Mouse (Mus musculus) retina, postnatal 1 day (tissue): ENCODE data around the gene Sik3.
A peak's percentile ranks its signal among the peaks of the same experiment; 100 is the strongest.

Experiments used
- DNase-seq: peaks from one replicate; pipeline ENCODE4 v3.0.0-alpha.2; 2012

Gene Sik3

DNA sequence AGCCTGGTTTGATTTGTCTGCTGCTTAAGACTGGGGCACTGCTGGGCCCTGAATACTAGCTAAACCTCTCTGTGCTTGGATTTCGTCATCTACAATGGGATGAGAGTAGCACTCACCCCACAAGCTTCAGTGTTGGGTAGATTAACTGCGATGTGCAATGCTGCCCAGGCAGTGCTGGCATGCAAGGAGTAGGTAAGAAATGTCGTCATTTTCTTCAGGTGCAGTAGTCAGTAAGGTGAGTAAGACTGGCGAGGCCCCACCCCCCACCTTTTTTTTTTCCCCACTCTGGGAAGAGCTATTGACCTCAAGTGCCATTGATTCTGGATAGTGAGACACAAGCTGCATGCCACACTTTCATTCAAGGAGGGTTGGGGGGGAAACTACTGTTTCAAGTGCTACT is 3.8 kb downstream of the Sik3 start:
- DNase-seq, result no peak

DNA sequence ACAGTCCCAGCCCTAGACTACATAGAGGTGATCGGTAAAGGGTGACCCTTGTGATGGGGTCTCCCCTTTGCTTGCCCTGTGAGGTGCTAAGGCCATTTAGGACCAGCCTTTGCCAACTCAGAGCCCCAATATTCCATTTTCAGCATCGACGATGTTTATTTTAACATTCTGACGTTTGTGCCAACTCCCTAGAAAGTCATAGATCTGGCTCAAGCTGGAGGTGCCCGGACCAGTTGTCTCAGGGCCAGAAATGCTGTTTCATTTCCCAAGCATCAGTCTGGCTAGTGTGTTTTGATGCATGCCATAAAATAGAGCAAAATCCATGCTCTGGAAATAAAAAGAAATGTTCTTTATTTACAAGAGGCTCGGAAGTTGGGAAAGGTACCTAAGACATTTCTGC is 5.7 kb downstream of the Sik3 start:
- DNase-seq, result no peak

DNA sequence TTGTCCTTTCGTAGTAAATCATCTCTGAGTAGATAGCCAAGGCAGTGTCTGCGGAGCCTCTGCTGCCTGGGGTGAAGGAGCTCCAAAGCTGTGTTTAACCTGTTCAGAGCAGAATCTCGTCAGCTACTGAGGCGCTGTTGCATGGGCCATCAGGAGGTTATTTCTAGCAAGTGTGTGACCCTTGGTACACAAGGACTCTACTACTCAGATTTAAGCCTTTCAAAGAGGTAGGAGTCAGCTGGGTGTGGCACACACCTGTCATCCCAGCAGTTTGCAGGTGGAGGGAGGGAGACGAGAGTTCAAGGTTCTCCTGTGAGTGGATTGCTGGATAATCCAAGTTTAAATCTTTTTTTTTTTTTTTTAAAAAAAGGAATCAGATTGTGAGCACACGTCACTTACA is 7.4 kb downstream of the Sik3 start:
- no peak for DNase-seq

DNA sequence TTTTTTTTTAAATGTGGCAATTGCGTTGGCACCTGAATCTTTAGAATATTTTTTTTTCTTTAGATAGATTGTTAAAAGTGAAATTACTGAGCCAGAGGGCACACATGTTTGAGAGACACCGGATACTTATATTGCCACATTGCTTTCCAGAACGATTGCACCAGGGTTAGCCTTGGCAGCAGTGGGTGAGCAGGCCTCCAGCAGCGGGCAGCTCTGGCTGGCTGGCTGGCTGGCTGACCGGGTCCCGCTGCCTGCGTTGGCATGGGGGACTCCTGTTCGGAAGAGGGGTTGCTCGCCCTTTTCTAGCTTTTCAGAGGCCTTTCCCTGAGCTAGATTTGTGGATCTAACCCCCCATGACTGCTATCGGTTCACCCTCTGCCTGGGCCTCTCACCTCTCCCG is 11.0 kb downstream of the Sik3 start:
- DNase-seq, result no peak

DNA sequence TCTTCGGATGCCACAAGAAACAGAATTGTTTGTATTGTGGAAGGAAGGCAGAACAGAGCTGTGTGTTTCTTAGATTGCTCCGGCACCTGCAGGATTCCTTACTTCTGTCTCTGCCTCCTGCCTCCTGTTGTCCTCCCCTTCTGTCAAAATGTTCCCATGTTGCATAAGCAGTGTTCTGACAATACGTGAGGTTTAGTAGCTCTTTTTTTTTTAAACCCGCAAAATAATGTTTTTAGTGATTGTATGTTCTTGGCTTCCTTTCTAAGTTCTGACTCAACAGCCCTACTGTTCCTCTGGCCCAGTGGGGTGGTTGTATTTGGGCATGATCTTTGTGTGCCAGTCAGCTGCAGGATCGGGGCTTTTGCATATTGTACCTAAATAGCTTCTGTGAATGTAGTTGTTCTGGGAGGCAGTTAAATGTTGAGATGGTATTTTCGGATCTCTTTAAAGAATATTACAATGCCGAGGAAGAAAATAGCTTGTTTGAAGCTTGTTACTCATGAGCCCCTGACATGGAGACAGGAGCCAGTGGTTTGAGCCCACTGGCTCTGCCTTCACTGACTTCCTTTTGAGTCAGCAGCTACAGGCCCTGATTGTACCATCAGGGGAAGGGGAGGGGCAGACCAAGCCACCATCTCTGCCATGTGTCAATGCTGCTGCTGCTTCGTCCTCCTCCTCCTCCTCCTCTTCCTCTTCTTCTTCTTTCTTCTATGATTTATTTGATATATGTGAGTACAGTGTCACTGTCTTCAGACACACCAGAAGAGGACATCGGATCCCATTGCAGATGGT is 13.6 kb downstream of the Sik3 start:
- no peak for DNase-seq

DNA sequence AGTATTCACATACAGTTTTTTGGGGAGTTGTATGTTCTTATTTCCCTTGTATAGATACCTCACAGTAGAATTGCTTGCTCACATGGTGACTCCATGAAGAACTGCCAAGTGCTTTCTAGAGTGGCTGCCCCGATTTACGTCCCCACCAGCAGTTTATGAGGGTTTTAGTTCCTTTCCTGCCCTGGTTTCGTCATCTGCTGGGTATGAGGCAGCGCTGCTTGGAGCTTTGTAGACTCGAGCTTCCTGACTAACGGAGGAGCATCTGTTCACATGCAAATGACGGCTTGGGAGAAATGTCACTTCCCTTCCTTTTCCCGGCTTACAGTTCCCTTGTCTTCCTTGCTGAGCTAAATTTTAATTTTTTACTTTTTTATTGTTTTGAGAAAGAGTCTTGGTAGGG is 15.4 kb downstream of the Sik3 start:
- no peak for DNase-seq

DNA sequence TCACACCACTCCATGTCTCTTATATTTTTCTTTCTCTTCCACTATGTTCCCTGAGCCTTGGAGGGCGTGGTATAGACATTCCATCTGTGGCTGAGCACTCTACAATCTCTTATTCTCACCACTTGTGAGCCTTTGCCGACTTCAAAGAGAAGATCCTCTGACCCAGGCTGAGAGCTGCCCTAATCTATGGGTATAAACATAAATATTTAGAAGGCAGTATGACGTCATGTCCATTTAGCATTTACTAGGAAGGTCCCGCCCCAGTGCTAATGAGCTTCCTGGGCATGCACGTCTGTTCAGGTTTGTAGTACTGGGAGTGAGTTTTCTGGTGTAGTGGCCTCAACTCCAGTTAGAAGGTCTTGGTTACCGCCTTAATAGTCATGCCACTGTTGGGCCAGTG is 16.9 kb downstream of the Sik3 start:
- DNase-seq, result no peak

DNA sequence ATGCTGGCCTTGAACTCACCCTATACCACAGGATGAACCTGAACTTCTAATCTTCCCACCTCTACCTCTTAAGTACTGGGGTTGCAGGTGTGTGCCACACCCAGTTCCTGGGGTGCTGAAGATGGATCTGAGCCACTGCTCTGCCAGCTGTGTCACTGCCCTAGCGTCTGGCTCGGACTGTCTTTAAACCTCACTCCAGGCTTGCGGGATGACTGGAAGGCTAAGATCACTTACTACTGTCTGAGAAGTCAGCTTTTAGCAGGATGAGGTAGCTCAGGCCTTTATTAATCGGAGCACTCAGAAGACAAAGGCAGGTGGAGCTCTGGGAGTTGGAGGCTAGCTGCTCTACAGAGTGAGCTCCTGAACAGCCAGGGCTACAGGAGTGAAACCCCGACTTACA is 17.6 kb downstream of the Sik3 start:
- no peak for DNase-seq

DNA sequence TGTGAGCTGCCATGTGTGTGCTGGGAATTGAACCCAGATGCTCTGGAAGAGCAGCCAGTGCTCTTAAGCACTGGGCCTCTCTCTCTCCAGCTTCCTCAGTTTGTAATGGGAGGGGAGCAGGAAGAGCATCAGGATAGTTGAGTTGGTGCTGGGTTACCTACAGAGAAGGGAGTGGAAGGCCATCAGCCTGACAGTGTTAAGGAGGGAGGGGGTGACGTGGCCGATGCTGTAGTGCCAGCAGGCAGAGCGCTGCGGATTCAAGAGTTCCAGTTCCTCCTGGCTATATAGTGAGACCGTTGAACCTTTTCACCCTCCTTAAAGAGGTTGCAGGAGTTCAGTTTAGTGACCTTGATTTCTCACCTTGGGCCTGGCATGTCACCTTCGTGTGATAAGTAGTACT is 18.3 kb downstream of the Sik3 start:
- no peak for DNase-seq

DNA sequence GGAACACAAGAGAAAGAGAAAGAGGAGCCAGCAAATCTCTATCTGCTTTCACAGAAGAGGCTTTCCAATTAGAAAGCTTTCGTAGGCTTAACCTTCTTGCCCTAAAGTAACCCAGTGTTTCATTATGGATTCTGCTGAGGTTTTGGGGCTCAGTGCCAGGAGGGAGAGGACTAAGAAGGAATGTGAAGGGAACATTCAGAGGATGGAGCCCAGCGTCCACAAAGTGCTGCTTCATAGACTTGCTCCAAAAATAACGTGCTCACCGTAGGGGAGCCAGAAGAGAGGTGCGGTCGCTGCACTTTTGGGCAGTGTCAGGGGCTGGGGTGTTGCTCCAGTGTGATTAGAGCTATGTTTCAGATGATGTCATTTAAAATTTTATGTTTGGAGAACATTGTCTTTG is 19.6 kb downstream of the Sik3 start:
- no peak for DNase-seq

DNA sequence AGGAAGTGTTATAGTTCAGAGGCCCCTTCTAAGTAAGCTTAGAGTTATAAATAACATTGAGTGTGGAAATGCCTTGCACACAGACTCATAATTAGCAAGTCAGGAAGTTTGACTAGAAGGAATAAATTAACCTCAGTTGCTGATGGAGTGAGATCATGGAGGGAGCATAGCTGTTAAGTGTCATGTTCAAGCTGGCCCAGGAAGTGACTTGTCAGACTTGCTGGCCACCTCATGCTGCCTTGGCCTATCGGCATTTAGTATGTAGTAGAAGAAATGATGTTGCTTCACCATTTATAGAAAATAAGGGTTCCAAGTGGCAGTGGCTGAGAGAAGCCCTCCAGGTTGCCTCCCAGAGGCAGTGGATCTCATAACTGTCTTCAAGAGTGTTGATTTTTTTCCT is 20.4 kb downstream of the Sik3 start:
- DNase-seq, result no peak

DNA sequence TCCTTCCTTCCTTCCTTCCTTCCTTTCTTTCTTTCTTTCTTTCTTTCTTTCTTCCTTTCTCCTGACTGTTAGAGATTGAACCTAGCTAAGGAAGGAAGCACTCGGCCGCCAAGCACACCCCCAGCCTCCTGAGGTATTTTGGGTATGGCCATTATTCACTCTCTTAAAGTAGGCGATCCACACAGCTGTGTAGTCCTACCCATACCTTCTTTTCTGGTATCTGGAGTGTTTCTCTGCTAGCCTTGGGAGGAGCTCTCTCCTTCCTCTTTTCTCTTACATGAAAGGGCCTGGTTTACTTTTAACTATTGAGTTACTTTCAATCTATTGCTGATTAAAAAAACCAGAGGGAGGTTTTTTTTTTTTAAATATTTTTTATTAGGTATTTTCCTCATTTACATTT is 21.2 kb downstream of the Sik3 start:
- no peak for DNase-seq

DNA sequence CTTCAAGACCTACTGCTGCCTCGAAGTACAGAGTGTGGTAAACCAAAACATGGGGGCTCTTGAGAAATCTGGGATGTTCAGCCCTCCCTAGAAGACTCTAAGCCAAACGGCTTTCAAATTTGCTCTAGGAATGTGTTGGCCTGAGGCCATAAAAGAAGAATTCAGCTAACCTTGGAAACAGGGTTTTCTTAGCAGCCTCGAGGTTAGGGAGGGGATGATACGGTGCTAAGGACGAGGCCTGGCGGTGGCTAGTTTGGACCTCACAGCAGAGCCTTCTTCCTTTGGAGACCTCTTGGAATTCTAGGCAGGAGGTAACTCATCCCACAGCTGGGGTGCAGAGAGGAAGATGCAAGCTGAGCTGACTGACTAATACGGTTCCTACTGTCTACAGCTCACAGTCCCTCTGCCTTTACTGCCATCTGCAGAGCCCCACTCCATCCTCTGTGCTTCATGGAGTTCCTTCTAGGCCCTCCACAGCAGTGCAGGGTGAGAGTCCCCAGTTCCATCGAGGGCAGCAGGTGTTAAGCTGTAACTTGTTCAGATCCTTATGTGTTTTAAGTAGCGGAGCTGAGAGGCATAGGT is 22.8 kb downstream of the Sik3 start:
- DNase-seq, result no peak

DNA sequence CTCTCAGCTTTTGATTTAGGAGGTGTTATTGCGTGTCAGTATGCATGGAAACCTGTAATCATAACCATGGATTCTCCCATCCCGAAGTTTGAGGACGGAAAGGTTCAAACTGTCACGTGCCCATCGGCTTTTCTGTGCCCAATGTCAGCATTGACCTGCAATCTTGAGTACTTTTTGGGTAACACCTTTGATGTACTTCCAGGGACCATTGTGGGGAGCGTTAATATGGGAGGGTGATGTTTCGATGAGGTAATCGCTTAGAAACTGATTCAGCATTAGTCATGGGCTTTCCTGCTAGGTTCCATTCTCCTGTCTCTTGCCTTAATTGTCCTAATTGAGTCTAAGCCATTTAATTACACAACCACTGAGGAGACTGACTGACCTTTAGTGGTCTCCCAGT is 24.3 kb downstream of the Sik3 start:
- DNase-seq, result no peak

DNA sequence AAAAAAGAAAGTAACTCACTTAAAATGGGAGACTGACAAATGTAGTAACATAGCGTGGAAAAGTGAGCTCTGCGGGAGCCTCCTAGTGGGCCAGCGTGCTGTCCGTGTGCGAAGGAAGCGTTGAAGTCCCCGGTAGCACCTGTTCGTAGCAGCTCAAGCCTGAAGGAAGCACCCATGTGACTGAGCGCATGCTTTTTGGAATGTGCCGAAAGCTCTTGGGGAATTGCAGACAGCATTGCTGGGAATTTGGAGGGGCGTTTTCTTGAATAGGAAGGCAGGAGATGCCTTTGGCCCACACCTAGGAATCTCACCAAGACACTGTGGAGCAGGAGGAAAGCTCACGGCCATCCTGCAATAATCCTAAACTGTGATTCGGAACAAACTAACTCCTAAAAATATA is 26.2 kb downstream of the Sik3 start:
- no peak for DNase-seq

DNA sequence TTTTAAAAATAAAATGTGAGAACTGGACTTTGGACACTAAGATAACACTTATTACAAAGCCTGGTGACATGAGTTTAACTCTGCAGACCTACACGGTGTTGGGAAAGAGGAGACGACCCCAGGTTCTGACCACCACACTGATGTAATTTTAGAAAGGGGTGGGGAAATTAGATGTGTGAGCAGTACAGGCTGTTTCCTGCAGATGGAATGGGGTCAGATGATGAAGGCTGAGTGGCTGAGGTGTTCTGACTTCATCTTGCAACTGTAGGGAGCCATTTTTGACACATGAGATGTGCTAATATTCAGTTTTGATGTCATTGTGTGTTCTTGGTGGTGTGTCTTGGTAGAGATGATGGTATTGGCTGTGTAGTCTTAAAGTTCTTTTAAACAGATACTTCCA is 28.6 kb downstream of the Sik3 start:
- no peak for DNase-seq

DNA sequence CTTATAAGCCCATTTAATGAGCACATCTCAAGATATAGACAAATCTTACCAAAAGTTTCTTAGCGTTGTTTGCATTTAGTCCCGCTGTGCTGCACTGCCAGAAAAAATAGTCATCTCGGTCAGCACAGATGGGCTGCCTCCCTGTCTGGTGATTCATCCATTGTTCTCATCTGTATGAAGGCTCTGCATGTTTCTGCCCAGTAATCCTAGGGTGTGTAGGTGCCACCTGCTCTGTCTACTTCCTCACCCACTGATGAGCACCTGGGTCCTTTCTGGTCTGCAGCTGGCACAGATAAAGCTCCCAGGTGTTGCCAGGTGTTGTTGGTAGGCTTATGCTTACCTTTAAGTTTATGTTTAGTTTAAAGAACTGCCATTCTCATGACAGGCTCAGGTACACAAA is 29.8 kb downstream of the Sik3 start:
- no peak for DNase-seq

DNA sequence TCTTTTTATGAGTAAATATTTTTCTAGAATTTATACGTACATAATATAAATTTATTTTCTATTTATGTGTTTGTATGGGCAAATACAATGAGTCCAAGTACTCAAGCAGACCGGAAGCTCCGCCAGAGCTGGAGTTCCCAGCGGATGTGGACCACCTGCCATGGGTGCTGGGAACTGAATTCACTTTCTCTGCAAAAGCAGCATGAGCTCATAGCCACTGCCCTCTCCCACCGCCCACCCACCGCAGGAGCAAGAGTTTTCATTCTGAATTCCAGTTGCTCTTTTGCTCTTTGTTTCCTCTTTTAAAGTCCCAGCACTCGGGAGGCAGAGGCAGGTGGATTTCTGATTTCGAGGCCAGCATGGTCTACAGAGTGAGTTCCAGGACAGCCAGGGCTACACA is 31.0 kb downstream of the Sik3 start:
- DNase-seq, result no peak

DNA sequence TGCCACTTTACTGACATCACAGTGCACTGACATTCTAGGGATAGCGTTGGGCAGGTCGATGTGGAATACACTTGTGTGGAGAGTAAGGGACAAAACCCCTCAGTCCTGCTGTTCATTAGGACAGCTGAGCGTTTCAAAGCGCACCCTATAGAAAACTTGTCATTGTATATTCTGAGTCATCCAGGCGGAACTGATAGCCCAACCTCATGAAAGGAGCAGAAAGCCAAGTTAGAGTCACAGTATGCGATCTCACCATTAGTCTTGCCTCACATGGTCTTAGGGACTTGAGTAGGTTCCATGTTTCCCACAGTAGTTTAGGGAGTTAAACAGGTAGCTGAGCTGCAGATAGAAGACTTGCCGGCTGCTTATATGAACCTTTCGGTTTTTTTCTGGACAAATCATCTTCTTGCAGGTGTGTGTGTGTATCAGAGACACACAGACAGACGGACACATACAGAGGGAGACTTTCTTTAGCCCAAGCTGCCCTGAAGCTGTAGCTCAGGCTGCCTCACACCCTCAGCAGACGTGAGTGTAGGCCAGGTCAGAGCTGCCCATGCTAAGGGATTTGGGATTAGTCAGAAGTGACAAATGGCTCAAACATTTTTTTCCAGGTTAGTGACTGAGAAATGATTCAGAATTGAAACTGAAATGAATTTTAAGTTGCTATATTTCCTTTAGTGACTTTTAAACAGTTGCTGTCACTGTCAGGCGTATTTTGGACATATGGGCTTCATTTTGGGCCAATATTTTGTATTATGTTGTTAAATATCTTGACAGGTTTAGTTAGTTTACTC is 34.3 kb downstream of the Sik3 start:
- peak; percentile 23 for DNase-seq

DNA sequence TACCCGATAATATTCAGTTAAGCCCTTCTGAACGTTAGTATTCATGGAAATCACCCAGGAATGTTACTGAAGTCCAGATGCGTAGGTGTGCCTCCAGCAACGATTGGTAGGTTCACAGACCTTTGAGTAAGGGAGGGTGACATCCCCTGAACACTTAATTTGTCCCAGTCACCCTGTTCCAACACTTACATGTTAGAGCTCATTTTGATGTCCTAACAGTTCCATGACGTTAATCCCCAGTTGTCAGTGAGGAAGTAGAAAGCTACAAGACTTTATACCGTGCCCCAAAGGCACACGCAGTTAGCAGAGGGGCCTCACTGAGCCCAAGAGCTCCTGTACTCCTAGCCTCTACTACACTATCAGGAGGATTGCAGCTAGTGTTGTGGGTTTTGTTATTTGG is 36.9 kb downstream of the Sik3 start:
- no peak for DNase-seq

DNA sequence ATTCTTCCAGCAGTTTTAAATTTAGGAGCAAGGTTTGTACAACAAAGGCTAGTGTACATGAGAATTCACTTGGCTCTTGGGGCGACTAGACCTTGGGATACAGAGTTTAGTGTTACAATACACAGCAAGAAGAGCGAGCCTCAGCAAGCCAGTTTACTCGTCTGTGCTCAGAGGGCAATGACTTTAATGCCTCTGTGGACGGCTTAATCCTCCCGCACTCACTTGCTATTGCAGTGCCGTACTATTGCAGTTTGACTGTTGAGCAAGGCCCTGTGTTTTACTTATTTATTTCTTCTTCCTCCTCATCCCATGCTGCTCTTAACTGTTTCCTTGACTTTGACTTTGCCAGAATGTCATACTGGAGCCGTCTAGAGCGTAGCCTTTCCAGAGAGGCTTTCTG is 37.6 kb downstream of the Sik3 start:
- DNase-seq, result no peak

DNA sequence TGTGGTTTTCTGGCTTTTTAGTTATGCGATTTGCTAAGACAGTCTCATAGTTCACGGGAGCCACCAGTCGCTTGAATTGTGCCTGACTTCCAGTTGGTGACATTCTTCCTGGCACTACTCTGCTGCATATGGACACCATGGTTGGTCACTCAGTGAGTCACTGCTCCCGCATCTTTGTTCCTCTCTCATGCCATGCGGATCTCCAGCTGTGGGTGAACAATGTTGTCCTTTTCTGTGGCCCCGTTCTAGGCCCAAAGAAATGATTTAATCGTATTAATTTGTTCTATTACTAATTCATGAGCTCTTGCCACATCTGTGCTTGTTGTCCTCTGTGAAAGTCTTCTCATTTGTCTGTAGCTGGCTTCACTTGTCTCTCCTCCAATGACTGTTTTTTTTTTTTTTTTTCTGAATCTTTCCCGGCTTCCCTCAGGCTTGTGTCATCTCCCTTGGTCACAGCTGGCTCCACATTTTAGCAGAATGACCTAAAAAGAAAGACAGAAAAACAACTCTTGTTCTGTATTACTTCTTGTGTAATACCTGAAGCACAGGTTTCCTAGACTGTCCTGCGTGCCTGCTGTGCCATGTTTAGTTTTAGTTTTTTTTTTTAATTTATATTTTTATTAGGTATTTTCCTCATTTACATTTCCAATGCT is 40.5 kb downstream of the Sik3 start:
- no peak for DNase-seq

DNA sequence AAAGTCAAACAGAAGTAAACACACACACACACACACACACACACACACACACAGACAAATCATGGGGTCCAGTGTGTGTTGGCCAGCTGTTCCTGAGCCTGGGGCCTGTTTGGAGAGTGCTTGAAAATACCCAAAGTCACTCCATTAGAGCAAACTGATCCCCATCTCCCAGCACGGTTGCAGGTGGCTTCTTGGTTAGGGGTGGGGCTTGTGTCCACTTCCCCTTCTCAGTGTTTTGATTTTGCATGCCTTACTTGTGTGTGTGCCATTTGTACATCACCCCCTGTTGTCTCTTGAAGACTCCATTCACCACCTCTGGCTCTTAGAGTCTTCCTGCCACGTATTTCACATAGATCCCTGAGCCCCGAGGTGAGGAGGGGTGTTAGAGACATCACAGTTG is 45.4 kb downstream of the Sik3 start:
- DNase-seq, result no peak

DNA sequence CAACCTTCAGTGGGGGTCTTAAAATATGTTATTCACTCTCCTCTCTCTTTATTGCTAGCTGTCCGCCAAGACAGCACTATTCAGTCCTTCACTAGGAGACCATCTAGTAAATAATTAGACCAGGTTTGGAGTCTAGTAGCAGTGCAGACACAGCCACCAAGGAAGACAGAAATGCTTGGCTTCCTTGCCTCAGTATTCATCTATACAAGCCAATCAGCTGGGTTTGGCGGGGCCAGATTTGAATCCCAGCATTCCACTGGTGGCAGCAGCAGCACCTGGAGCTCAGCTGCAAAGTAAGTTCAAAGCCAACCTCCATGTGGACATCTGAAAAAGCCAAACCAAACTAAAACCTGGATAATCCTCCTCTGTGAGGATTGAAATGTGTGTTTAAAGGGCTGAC is 47.6 kb downstream of the Sik3 start:
- no peak for DNase-seq
